ENCODE assay signal across 8 mouse cellular contexts in genomic region chr2:118007539-118008427, GRCm38 (mm10).
DNase-seq lines count a peak whose midpoint lies in the region; ATAC-seq and TF ChIP-seq lines count a peak whose summit lies in the region.

No protein-coding gene starts in this region.

- 0 out of 2 replicates have a peak overlapping the region, but pooled peaks have one; percentile 39 for H3K9ac ChIP-seq in liver, embryonic 11.5 days (ENCODE audit: low read depth, low read length)

- WGBS in liver, embryonic 11.5 days: 42% methylated on average over 10 of the region's 10 CpGs

- H3K4me1 ChIP-seq in brown adipose tissue, adult 24 weeks (ENCODE audit: control insufficient read depth, insufficient read depth, insufficient read length, low read length): peaks cover 5% of the 10 kb centered on the region; the same call in 1 of the 2 replicates
- H3K4me1 ChIP-seq in liver, embryonic 11.5 days (replicated peaks; ENCODE audit: control insufficient read depth, insufficient read depth, low read length): no peaks in the 10 kb centered on the region

- no peak for DNase-seq in gastrocnemius, adult 2 months
- no peak for DNase-seq in gastrocnemius, postnatal 10 days
- peak; percentile 14 to 36 for DNase-seq in heart, postnatal 36 days
- DNase-seq in liver, embryonic 11.5 days (ENCODE audit: low spot score): peak; percentile 43
- DNase-seq in cerebellum, postnatal 36 days: no peak

- H3K36me3 ChIP-seq in liver, embryonic 11.5 days (ENCODE audit: control insufficient read depth, insufficient read depth, low read length): no peaks in the 10 kb centered on the region

- intact Hi-C loops in gastrocnemius, adult 2 months (cut with DNase I): no loop called here
- intact Hi-C loops in heart, postnatal 36 days (cut with DNase I): no loop called here

- no peak for TF ChIP-seq CTCF in gastrocnemius, adult 2 months (IDR thresholded peaks at IDR 0.05)

- no peaks in the 10 kb centered on the region for H3K9me3 ChIP-seq in liver, embryonic 11.5 days (ENCODE audit: control insufficient read depth, low read length)

- peak overlapping the region; percentile 3; the same call in 1 of the 2 replicates for H3K27ac ChIP-seq in gastrocnemius, adult 2 months
- peak overlapping the region; percentile 35; the same call in 1 of the 2 replicates for H3K27ac ChIP-seq in brown adipose tissue, adult 24 weeks (replicated peaks; ENCODE audit: low read depth, low read length)
- H3K27ac ChIP-seq in liver, embryonic 11.5 days (ENCODE audit: low read depth, low read length): peak overlapping the region; percentile 45; the same call in 1 of the 2 replicates

- H3K27me3 ChIP-seq in liver, embryonic 11.5 days (replicated peaks; ENCODE audit: control insufficient read depth, insufficient read depth, low read length): no peaks in the 10 kb centered on the region

- 0 out of 2 replicates have a peak overlapping the region, but pooled peaks have one; percentile 5 for H3K4me2 ChIP-seq in liver, embryonic 11.5 days

- no peak overlapping the region for H3K4me3 ChIP-seq in gastrocnemius, adult 2 months
- no peak overlapping the region for H3K4me3 ChIP-seq in brown adipose tissue, adult 24 weeks (ENCODE audit: insufficient read depth, low read depth, low read length)
- no peak overlapping the region for H3K4me3 ChIP-seq in liver, embryonic 11.5 days (ENCODE audit: low read depth, low read length)

- ATAC-seq in liver, embryonic 11.5 days (replicated peaks; ENCODE audit: low FRiP score): peak; percentile 73
- peak; percentile 86 for ATAC-seq in neutrophil, adult 5-6 weeks (ENCODE audit: extremely low read depth, insufficient number of reproducible peaks, low FRiP score, poor library complexity, severe bottlenecking)
- no peak for ATAC-seq in inflammation-experienced regulatory T-cells, adult 6 months

Comparison
In these comparisons a context has a peak if more than half of its experiments do, and no peak if none do; other contexts are left out.
1. DNase-seq: peak in heart, postnatal 36 days (2 of 2) and liver, embryonic 11.5 days (single experiment); none in gastrocnemius, adult 2 months (single experiment), gastrocnemius, postnatal 10 days (single experiment) and cerebellum, postnatal 36 days (0 of 2).
2. Peak in every context shown above with its lines, with median percentiles within 50 percentile points of each other: H3K27ac ChIP-seq.